Mouse (Mus musculus) MEL-GATA-1-ER (cell line): ENCODE measurements around the gene Gatad1.
A peak's percentile ranks its signal among the peaks of the same experiment; 100 is the strongest.
"Not testable (repeated sequence)": the region's sequence is repeated elsewhere in the genome, so short reads cannot be mapped to it uniquely, and the experiment has no call there.

Experiments
- DNase-seq: peaks from one replicate; pipeline ENCODE4 v3.0.0-alpha.2; 2012; ENCODE audit warnings: low read depth; ENCODE audit errors: extremely low read depth

The Gatad1 gene

GRCm38 (mm10) chr5:3635286-3635685 is 21.7 kb downstream of the Gatad1 start:
- no peak for DNase-seq

- DNase-seq, result no peak
Measured at GRCm38 (mm10) chr5:3633951-3634350, 23.0 kb downstream of the Gatad1 start.

- DNase-seq, result no peak
Measured at GRCm38 (mm10) chr5:3633315-3633714, 23.7 kb downstream of the Gatad1 start.

- DNase-seq, result no peak
Measured at GRCm38 (mm10) chr5:3632285-3632684, 24.7 kb downstream of the Gatad1 start.

GRCm38 (mm10) chr5:3631512-3632271 is 25.3 kb downstream of the Gatad1 start:
- no peak for DNase-seq

- DNase-seq, result no peak
Measured at GRCm38 (mm10) chr5:3630055-3630454, 26.9 kb downstream of the Gatad1 start.

- DNase-seq, result no peak
Measured at GRCm38 (mm10) chr5:3620486-3620885, 36.5 kb downstream of the Gatad1 start.

GRCm38 (mm10) chr5:3611835-3612234 is 45.1 kb downstream of the Gatad1 start:
- DNase-seq, result not testable (repeated sequence)

GRCm38 (mm10) chr5:3609241-3609640 is 47.7 kb downstream of the Gatad1 start:
- no peak for DNase-seq

- no peak for DNase-seq
Measured at GRCm38 (mm10) chr5:3607114-3607513, 49.9 kb downstream of the Gatad1 start.

- DNase-seq, result no peak
Measured at GRCm38 (mm10) chr5:3600790-3601189, 56.2 kb downstream of the Gatad1 start.

GRCm38 (mm10) chr5:3600298-3600697 is 56.7 kb downstream of the Gatad1 start:
- DNase-seq, result no peak

GRCm38 (mm10) chr5:3598766-3599165 is 58.2 kb downstream of the Gatad1 start:
- no peak for DNase-seq

- no peak for DNase-seq
Measured at GRCm38 (mm10) chr5:3597171-3597570, 59.8 kb downstream of the Gatad1 start.

- DNase-seq, result peak; percentile 19
Measured at GRCm38 (mm10) chr5:3596399-3596766, 60.6 kb downstream of the Gatad1 start, which contains the start of gene Rbm48. TSS of gene Rbm48 (minus strand) at chr5:3596585.

- peak; percentile 91 for DNase-seq
Measured at GRCm38 (mm10) chr5:3595693-3596398, 61.1 kb downstream of the Gatad1 start, which contains the start of gene Pex1. TSS of gene Pex1 (plus strand) at chr5:3596066.
